Mouse (Mus musculus): ENCODE measurements at regions not wholly inside any gene's neighbourhood (a gene's known extent, or its start where the extent isn't known, plus 50 kb on each side); places are given as distances from the start of the nearest gene placed in this dataset.
"Not testable (repeated sequence)": the region's sequence is repeated elsewhere in the genome, so short reads cannot be mapped to it uniquely, and the experiment has no call there.

DNA sequence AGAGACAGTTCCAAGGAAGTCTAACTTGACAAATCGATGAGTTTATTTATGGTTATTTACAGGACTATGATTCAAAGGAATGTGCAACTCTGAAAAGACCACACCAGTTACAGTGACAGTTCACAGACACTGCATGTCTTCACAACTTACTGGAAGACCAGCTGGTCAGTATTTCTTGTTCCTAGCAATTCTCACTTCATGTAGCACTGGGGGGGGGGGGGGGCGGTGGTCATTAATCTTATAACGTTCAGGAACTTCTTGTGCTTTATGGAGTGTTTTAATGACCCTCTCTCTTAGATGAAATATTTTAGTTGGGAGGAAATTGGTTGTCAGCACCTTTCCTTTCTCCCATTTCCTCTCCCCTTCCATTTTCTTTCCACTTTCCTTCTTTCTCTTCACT is 1752.1 kb upstream of the Cntnap5a start:
- DNase-seq, result no peak

DNA sequence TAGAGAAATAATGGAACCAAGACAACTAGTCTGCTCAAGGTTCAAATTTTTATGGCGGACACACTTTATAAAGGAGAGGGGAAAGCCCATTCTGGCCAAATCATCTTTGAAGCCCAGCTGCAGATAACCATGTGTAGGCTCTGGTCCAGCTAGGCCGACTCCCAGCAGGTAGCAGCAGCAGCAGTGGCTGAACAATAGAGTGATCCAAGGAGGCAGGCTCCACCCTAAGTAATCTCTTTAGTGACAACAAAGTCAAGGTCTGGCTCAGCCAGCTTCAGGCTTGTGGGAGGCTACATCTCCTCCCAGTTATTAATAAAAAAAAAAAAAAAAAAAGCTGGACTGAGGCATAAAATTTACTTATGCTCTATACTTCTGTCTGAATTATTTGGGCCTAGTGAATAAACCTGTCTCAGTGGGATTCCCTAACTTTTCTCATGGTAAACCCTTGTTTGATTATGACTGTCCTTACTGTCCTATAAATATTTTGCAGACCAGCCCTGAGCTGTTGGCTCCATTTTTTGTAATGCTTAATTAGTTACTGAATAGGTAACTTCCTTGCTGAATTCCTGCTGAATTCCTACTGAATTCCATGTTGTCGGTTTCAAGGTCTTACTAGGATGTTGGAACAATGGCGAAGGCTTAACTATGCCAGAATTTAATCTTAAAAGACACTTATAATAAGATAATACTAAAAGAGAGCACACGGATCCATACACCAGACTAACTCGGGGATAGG is 1726.4 kb upstream of the Cntnap5a start:
- DNase-seq, result no peak

DNA sequence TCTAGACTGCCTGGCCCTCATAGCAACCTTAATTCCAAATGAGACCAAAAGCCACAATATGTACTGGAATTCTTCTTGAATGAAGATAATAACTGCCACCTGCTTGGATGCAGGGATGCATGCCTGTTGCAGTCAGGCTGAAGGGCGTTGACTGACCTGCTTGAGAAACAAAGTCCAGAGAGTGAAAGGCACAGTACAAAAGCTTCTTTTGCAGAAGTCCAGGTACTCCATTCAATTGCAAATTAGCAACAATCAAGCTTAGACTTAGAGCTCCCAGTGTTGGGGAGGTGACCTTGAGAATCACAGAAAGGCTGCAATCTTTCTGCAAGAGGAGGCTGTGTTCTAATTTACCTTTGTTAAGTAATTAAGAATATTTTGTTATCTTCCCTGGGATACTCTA is 1725.3 kb upstream of the Cntnap5a start:
- not testable (repeated sequence) for DNase-seq

DNA sequence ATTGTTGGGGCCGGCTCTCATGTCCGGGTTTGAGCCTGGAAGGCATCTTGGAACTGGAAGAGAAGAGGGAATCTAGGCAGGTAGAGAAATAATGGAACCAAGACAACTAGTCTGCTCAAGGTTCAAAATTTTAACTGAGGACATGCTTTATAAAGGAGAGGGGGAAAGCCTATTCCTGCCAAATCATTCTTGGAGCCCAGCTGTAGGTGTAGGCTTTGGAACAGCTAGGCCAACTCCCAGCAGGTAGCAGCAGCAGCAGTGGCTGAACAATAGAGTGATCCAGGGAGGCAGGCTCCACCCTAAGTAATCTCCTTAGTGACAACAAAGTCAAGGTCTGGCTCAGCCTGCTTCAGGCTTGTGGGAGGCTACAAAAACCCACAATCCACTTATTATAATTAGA is 1720.6 kb upstream of the Cntnap5a start:
- DNase-seq, result not testable (repeated sequence)

DNA sequence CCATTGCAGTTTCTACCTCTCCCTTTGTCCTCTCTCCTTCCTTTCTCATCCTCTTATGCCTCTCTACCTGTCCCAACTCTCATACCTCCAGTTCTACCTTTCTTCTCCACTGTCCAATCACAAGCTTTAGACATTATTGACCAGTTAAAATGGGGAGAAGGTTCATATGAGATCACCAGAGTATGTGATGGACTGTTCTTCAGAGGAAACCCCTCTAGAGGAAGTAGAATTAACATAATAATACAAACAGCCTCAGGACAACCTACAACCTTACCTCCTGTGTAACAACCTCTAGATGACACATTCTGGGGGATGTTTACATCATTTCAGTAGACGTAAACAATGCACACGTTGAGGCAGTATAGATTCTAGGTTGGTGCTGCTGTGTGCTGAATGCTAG is 1720.1 kb upstream of the Cntnap5a start:
- no peak for DNase-seq

DNA sequence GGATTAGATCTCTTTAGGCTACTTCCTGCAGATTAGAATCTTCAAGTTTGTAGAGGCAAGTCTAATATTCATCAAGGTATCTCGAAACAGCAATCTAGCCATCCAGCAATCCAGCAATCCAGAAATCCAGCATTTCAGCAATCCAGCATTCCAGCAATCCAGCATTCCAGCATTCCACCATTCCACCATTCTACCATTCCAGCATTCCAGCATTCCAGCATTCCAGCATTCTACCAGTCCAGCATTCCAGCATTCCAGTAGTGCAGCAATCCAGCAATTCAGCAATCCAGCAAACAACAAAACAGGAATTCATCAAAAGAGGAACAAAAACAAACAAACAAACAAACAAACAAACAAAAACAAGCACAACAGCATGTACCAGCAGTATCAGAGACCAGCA is 1713.9 kb upstream of the Cntnap5a start:
- no peak for DNase-seq

DNA sequence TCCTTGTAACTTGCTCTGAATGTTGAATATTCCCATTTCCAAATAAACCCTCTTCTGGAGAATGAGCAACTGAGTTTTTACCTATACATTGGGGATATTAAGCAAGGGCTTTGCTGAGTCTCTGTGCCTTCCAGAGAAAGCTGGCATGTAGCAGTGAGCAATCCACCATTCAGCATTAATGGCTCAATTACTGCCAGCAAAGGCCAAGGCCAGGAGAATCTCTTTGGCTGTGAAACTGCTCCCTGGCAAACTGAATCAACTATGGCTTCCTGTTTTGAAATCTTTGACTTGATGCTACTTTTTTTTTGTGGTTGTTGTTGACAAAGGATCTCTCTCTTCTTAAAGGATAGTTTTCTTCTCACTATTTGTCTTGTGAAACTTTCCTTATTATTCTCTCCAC is 1704.4 kb upstream of the Cntnap5a start:
- DNase-seq, result no peak

DNA sequence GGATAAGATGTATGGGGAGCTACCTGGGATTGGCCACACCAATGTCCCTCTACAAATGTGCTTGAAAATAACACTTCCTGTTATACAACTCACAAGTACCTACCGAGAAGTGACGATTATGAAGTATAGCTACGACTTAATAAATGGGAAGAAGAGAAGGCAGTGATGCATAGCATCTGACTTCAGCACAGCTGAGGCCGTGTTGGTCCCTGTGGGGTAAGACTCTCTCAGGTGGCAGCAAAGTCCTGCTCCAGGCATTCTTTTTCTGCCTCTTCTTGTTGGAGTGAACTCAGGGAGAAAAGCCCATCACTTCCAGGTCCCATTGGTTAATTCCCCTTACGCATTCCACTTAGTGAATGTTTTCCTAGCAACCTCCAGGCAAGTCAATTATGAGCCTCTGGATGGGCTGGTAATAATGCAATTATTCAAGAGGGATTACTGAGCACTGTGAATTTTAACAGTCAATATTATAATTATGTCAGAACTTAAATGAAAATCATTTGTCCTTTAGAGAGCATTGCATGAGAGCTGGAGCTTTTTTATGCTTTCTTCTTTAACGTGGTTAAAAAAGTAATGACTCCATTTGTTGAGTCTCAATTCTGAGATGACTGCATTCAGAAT is 1694.8 kb upstream of the Cntnap5a start:
- DNase-seq, result no peak

DNA sequence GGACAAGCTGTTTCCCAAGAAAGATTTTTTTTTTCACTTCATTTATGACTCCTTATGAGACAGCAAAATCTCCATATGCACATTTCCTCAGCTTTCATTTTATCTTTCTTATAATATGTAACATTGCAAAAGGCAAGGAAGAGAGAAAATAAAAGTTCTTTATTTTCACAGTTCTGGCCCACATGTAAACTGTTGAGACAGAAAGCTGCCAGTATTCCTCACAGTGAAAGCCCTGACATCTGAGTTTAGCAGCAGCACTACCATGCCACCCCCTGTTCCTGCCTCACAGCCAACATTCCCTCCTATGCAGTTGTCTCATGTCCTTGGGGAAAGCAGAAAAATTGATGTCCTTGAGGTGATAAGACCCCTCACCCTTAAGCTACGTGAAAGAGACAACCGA is 1692.1 kb upstream of the Cntnap5a start:
- DNase-seq, result peak; percentile 4

DNA sequence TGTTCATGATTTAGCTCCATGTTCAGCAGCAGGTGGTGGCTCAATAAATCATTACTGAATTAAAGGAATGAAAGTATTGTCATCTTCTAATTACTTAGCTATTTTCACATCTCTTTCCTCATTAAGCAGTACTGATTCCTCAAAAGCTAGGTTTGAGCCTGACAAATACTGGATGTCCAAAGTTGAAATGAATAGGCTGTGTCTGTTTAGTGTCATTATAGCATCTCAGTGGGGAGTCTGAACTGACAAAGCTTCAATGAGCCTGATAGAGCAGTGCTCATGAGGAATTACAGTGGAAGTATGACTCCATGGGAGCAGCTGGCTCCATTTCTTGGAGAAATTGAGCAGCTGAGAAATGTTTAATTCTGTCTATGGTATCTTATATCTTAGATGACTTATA is 1646.7 kb upstream of the Cntnap5a start:
- DNase-seq, result no peak

DNA sequence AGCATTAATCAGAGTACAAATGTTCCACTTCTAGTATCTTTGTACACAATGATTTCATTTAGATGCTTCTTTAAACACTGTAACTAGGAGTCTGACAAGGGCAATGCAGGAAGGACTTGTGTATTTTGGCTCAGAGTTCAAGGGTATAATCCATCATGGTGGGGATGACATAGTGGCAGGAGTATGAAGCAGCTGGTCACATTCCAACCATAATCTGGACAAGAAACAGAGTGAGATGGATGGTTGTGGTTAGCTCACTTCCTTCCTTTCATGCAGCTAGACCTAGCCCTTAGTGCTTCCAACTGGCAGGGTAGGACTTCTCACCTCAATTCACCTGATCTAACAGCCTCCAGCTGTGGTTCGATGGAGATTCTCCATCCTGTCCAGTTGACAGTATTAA is 1645.2 kb upstream of the Cntnap5a start:
- DNase-seq, result no peak

DNA sequence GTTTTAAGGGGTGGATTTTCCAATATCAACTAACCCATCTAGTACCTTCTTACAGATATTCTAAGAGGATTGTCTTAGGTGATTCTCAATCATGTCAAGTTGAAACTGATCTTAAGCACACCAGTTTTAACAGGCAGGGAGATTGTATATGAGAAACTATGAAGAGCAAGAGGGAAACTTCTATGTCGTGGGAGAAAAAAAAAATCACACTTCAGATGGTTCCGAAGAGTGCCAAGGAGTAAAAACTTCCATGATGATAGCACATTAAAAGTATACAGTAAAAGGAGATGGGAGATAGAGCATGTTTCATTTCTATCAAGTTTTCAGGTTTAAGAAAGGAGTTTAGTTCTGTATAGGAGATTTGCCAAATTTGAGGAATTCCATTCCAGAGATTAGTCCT is 1621.5 kb upstream of the Cntnap5a start:
- no peak for DNase-seq

DNA sequence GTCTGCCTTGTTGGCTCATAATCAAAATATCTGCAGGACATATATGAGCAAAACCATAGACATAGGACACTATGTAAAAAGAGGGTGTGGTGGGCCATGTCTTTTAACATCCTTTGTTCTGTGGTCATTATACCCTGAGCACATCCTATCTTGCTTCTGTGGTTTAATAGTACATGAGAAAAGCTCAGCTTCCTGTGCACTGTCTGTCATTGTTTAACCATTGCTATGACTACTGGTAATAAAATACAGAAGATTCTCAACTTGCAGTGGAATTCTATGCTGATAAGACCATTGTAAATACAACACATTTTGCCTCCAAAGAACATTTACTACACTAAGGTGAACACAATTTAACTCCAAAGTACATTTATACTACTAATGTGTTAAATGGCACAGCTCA is 1610.0 kb upstream of the Cntnap5a start:
- no peak for DNase-seq
